Mouse (Mus musculus): Measurements from ENCODE around the gene Stxbp3.
A peak's percentile ranks its signal among the peaks of the same experiment; 100 is the strongest.

Gene Stxbp3

DNA sequence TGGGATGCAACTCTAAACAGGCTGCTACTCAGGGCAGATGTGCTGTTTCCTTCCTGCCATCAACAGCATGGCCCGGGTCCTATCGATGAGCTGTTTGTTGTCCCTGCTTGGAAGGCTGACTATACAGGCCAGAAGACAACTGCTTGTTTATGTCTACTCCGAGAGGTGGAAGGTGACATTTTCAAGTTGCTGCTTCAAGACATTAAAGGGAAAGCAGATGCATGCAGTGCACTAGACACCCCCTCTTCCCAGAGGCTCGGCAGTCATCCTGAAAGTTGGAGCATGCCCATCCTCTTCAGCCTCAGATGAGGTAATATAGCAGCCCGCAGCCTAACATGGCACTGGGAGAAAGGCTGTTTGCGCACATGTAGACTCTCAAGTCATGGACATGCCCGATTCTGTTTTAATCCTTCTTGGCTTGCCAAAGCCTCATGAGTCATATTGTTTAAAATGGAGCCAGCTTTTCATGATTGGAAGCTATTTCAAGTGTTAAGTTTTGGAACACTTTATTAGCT lies 77.7 kb downstream of the Stxbp3 start:
- DNase-seq: peak; percentile 32 to 73

DNA sequence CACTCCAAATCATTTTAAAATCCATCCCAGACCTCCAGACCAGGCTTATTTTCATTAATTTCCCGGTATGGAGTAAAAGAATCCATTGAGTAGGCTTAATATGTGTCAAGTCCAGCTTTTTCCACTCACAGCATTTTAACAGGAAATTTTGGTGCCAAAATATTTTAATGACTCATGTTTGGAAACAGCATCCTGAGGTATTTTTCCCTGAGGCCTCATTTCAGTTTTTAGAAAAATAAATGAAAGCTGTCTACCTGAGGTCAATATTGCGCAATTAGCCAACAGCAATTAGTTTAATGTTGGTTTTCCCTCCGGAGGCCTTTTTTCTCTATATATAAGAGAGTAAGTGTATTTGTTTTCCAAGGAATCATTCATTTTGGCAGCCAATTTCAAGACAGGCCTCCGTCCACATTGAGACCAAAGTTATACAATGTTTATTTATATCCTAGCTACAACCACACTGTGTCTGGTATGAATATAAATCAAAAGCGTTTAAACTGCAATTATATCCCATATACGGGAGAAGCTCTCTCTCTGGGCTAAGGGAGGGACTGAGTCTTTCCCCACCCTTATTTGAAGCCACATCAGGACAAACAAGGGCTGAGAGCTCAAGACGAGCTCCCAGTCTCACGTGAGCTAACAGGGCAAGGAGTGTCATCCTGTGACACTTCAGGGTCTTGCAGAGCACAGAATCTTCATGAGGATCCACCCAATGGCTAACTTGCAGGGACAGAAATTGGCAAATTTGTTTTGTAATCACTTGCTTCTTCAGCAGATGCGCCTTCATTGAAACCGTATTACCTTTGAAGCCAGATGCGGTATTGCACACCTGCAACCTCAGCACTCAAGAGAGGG lies 80.5 kb downstream of the Stxbp3 start:
- DNase-seq: no peak

DNA sequence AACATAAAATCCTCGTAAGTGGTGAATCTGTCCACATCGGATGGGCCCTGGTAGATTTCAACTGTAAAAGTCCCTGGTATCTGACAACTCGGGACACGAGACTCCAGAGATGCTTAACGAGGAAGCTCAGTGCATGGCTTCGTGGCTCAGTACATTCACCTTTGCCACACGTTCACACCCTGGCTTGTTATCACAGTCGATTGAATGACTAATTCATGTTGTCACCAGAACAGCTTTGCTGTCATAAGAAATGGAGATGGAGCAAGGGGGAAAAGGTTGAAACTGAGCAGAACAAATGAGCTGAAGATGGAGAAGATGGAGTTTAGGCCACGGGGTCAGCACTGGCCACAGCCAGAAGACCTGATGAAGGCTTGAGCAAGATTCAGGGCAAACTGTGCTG lies 82.8 kb downstream of the Stxbp3 start:
- no peak for DNase-seq

DNA sequence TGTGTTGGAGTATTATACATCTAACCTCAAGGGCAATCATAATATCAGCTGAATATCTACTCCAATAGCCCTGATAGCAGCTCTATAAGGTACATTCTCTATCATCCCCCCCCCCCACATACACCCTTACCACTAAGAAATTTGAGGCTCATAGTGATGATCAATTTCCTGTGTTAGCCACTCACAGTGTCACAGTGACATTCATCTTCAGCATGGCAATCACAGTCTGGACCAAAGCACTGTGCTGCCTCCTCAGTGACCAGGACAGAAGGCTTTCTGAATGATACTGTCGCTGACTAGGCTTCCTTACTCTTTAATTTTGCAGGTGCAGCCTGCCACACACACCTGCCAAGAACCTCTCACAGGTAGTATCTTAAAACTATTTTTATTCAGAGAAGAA lies 84.2 kb downstream of the Stxbp3 start:
- DNase-seq: no peak

- no peak for DNase-seq
Measured at GRCm38 (mm10) chr3:108755542-108755941, 84.8 kb downstream of the Stxbp3 start.

- no peak for DNase-seq
Measured at GRCm38 (mm10) chr3:108754541-108754940, 85.8 kb downstream of the Stxbp3 start.

- DNase-seq: no peak
Measured at GRCm38 (mm10) chr3:108751691-108752090, 88.6 kb downstream of the Stxbp3 start.

GRCm38 (mm10) chr3:108751061-108751460 lies 89.3 kb downstream of the Stxbp3 start:
- no peak for DNase-seq

DNA sequence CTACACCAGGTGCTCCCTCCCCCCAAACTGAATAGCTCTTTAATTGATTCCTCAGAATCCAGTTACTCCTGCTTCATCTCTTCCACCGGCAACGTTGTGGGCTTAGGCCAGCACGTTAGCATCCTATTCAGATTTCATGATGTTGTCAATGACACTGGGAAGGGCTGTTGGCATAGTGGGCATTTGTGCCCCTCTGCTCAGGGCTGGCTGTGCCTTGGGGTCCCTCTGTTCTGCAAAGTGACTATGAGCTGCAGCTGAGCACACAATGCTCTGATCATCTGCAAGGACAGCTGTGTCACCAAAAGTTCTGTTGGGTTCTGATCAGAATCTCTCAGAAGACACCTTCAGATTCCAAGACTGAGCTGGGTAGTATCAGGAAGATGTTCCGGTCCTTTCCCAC lies 96.3 kb downstream of the Stxbp3 start:
- DNase-seq: no peak
